Mouse (Mus musculus) cerebellum, postnatal 10 days (tissue): ENCODE results near the gene Mtmr1.

ENCODE experiments used
- DNase-seq, 2 experiments: peaks; one replicate each; pipeline ENCODE4 v3.0.0; 2021; ENCODE audit warnings: mixed read lengths in 2 of 2

Mtmr1 gene

DNA sequence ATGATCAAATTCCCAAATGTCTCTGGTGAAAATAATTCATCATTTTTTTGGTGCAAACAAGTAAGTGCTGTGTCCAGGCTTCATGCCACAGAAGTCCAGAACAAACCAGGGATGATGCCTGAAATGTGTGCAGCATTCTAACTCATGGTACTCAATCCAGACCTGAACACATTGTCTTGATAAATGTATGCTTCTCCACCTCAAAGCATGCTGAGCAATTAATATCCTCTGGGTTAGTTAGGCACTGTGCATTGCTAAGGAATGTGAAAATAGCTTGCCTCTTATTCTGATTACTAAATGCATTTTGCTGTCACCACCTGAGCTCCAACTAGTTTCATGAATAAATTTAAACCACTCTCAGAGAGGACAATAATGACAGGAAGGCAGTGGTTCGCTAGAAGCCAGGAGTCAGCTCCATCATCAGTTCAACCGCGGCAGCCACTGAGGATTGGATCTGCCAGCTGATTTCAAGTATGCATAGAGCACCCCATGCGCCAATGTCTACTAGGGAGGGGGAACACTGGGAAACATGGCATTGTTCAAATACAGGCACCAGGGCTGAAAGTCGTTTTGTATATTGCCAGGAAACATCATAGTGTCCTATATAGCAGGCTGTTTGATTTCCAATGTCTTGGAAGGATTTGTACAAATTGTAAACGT is 91.6 kb downstream of the Mtmr1 start:
- DNase-seq: no peak

DNA sequence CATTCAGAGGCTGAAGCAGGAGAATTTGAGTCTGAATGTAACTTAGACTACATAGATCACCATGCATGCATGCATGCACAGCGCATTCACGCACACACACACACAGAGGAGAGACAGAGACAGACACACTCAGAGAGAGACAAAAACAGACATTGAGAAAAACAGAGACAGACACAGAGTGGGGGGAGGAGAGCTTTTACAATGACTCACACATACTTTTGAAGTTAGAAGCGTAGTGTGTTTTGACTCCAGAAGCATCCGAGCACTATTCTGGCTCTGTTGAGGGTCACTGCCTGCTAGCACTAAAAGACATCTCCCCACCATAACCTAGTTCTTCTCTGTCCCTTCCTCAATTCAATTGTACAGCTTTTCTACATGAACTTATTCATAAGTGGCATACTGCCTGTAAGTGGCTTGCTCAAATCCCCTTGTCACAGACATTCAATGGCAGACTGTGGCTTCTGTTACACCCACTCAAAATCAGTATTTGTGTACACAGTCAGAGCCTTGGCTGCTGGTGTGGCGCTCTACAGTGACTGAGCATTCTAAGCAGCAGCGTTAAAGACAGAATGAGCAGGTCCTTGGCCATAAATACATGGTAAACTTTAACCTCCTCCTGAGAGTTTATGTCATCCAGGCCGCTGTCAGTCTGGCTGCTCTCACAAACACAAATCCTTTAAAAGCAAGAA is 99.7 kb downstream of the Mtmr1 start:
- DNase-seq: no peak

DNA sequence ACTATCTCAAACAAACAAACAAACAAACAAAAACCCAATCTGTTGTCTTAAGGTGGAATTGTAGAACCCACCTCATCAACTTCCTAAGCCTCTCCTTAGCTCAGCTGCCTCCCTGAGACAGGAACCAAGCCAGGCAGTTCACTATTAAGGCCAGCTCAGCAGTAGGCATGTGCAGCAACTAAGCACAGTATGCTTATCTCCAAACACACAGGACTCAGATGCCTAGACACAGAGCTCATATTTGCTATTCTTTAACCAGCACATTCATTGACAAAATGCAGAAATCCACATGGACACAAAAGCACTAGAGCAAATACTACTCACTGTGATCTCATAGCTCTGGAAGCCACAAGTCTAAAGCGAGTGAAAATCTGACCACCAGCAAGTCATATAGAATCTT is 100.9 kb downstream of the Mtmr1 start:
- no peak for DNase-seq

DNA sequence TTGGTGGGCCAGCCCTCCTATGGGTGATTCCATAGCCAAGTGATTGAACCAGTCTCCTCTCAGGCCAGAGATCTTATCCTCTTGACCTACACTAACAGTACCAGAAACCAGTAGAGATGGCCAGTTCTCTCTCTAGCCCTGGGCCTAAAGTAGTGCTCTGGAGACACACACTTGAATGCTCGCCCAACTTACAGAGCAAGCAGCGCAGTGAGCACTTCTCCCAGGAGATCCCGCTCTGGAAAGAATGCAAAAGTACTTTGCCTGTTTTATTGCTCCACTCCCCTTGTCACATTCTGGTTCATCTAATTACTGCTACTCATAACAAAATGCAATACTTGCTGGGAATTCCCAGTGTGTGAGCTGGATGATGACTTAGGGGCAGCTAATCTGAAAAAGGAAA is 102.9 kb downstream of the Mtmr1 start:
- no peak for DNase-seq
